ENCODE assay signal across 11 mouse cellular contexts in the genomic region with DNA sequence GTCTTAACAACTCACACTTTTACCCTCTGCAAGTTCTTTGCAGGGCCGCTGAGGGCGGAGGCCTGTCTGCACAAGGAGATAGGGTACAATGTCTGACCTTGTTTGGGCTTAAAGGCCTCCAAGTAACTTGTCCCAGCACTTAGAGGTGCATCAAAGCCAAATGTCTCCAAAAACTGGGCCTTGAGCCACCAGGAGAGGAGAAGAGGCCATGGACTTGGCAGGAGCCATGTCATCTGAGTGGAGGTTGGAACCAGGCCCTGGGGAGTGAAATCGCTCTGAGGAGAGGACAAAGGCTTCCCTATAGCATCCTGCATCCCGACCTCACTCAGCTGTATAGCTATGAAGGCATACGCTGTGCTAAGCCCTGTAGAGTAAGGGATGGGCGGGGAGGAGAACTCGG.
DNase-seq lines count a peak whose midpoint lies in the region; ATAC-seq and TF ChIP-seq lines count a peak whose summit lies in the region.
"Had no signal": no experiment of that assay in that cellular context is flagged by ENCODE, and none has a peak within 500 bp of the region (broad histone marks: within the 10 kb centered on the region; RNA-seq: fewer than 3 reads in every experiment).

No protein-coding gene starts in this region.

- no peak overlapping the region for H3K4me3 ChIP-seq in lung, postnatal 0 days (ENCODE audit: low read depth, low read length)
- H3K4me3 ChIP-seq: liver, embryonic 13.5 days; megakaryocyte, embryonic 14.5 days had no signal

- TF ChIP-seq CTCF in lung, postnatal 0 days (IDR thresholded peaks at IDR 0.05), result no peak

- WGBS in lung, postnatal 0 days, result 75% methylated on average over 7 of the region's 7 CpGs

- no peak; the same call in 1 of the 2 replicates for ATAC-seq in lung, postnatal 0 days

- intact Hi-C loops in heart, postnatal 36 days (cut with DNase I), result no loop called here

- TF ChIP-seq EP300 in lung, postnatal 0 days (IDR thresholded peaks at IDR 0.05), result no peak

- no peaks in the 10 kb centered on the region for H3K4me1 ChIP-seq in lung, postnatal 0 days (ENCODE audit: insufficient read depth, low read depth, low read length)
- H3K4me1 ChIP-seq: liver, embryonic 13.5 days had no signal

- H3K27me3 ChIP-seq in lung, postnatal 0 days (replicated peaks; ENCODE audit: insufficient read depth, low read length), result no peaks in the 10 kb centered on the region
- H3K27me3 ChIP-seq: liver, embryonic 13.5 days had no signal

- peak; percentile 39 for DNase-seq in lung, postnatal 10 days
- no peak for DNase-seq in lung, postnatal 0 days (ENCODE audit: low spot score)
- peak; percentile 72 to 81 for DNase-seq in cerebellum, adult 18-20 months
- peak; percentile 77 to 83 for DNase-seq in gastrocnemius, adult 8-10 months (ENCODE audit: low spot score in 2 of 2)
- peak; percentile 63 to 74 for DNase-seq in heart, postnatal 36 days
- no peak for DNase-seq in frontal cortex, adult 2 months (ENCODE audit: extremely low spot score in 1 of 2, low spot score in 1 of 2)
- DNase-seq in embryo, embryonic 9.5 days (ENCODE audit: extremely low spot score), result no peak
- no peak for DNase-seq in embryo, embryonic 10.5 days (ENCODE audit: low spot score)
- DNase-seq: kidney, postnatal 36 days; liver, embryonic 13.5 days had no signal

- H3K27ac ChIP-seq in lung, postnatal 0 days (ENCODE audit: low read length), result no peak overlapping the region
- H3K27ac ChIP-seq: liver, embryonic 13.5 days had no signal

- no peak overlapping the region for H3K4me2 ChIP-seq in lung, postnatal 0 days (replicated peaks; ENCODE audit: low read depth, low read length)
- H3K4me2 ChIP-seq: liver, embryonic 13.5 days had no signal

- H3K9ac ChIP-seq in lung, postnatal 0 days (replicated peaks; ENCODE audit: low read depth), result no peak overlapping the region
- H3K9ac ChIP-seq: liver, embryonic 13.5 days had no signal

- H3K36me3 ChIP-seq in lung, postnatal 0 days (ENCODE audit: insufficient read depth, low read length), result no peaks in the 10 kb centered on the region
- H3K36me3 ChIP-seq: liver, embryonic 13.5 days had no signal

- H3K9me3 ChIP-seq in lung, postnatal 0 days (ENCODE audit: low read length), result no peaks in the 10 kb centered on the region
- H3K9me3 ChIP-seq: liver, embryonic 13.5 days; megakaryocyte, embryonic 14.5 days had no signal

Comparison
In these comparisons a context has a peak if more than half of its experiments do, and no peak if none do; other contexts are left out.
1. DNase-seq: peak in lung, postnatal 10 days (single experiment), cerebellum, adult 18-20 months (2 of 2), gastrocnemius, adult 8-10 months (2 of 2) and heart, postnatal 36 days (2 of 2); none in lung, postnatal 0 days (single experiment), frontal cortex, adult 2 months (0 of 2), embryo, embryonic 9.5 days (single experiment) and embryo, embryonic 10.5 days (single experiment).